Mouse (Mus musculus) E14TG2a.4 (cell line): ENCODE data around the gene Gpr83.

ENCODE experiments used
- CTCF ChIP-seq: conservative IDR thresholded peaks from 2 replicates; pipeline ENCODE4 v1.5.1; 2014; ENCODE audit warnings: low read length
- NANOG ChIP-seq: IDR thresholded peaks from 2 replicates; pipeline ENCODE4 v1.6.1; 2014; ENCODE audit warnings: borderline replicate concordance, low read length, mixed read lengths
- POU5F1 ChIP-seq: IDR thresholded peaks from 2 replicates; pipeline ENCODE4 v1.6.1; 2014; ENCODE audit warnings: low read length, borderline replicate concordance

GRCm38 (mm10) chr9:14902416-14902815, 42.4 kb downstream of the Gpr83 start:
- TF ChIP-seq CTCF, result no peak
- TF ChIP-seq NANOG, result no peak
- TF ChIP-seq POU5F1, result no peak
